Mouse (Mus musculus): ENCODE data around the gene Prickle1. TPM values are rescaled to one million over a fixed set of nuclear protein-coding genes. Genes with fewer than 3 reads are reported as not detected.

The Prickle1 gene
- polyA plus RNA-seq, 1 experiment: 9.8 TPM

DNA sequence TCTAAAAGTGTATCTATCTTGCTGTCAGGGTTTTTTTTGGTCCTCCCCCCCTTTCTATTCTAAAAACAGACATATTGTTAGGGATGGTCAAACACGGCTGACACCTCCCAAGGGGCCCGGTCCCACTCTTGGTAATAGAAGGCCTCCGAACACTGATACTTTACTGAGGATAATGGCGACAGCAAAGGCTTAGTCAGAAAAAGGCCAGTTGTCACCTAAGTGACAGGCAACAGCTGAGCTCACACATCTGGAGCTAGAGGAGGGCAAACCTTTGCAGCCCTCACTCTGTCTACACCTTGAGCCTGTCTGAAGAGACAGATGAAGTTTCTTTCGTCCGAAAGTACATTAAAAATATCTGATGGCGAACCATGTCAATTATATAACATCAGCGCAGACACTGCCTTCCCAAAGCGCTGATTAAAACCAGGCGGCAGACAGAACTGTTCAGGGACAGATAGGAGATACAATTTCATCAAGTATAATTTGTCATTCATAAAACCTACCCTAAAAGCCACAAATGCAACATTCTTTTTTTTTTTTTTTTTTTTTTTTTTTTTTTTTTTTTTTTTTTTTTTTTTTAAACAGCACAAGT is 1.3 kb downstream of the Prickle1 start:
- DNase-seq (ENCODE audit: low read depth): no peak

DNA sequence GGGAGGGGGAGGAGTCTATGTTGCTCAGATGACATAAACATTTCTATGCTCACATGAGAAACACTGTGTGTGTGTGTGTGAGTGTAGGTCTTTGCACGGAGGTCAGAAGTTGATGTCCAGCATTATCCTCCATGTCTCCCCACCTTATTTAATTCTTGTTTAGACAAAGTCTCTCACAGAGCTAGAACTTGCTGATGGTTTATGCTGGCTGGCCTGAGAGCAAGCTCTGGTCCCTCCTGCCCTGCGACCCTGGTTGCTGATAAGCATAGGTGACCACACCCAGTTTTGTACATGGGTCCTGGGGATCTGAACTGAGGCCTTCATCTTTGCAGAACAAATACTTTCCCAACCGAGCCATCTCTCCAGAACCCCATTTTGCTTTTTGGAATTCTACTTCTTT is 3.1 kb downstream of the Prickle1 start:
- no peak for DNase-seq (ENCODE audit: low read depth)

GRCm38 (mm10) chr15:93591831-93592321 is 3.8 kb downstream of the Prickle1 start:
- DNase-seq (ENCODE audit: low read depth): no peak

DNA sequence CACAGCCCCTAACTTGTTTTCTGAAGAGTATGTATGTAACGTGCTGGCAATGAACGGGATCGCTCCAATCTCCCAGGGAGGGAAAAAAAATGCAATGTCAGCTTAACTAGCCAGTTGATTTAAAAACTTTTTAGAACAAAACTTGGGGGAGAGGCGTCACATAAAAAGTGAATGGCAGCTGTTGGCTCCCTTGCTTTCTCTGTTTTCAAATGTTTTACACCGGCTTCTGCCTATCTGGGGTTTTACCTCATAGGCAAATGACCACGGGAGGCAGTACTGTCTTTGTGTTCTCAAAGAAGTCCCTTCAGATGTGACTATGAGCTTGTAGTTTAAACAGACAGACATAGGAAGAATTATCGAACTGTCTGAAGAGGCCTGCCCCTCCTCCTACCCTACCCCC is 4.3 kb downstream of the Prickle1 start:
- no peak for DNase-seq (ENCODE audit: low read depth)

GRCm38 (mm10) chr15:93588401-93588800 is 7.3 kb downstream of the Prickle1 start:
- DNase-seq (ENCODE audit: low read depth): no peak

- no peak for DNase-seq (ENCODE audit: low read depth)
These were observed 8.0 kb downstream of the Prickle1 start for GRCm38 (mm10) chr15:93587660-93588059.

DNA sequence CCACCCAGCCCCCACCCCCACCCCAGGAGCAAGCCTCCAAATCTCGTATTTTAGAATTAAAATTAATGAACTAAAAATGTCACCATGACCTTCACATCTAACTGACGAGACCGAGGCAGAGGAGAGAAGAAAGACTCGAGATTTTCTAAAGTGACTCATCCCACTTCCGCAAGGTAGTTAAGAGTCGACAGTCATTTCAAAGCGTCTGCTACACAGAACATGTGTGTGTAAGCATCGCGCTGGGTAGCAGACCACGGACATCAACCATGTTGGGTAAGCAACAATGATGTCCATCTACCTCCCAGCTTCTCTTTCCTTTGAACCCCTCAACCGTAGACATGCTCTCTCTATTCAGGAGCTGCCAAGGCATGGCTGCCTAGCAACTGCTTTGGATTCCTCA is 12.6 kb downstream of the Prickle1 start:
- DNase-seq (ENCODE audit: low read depth): no peak

DNA sequence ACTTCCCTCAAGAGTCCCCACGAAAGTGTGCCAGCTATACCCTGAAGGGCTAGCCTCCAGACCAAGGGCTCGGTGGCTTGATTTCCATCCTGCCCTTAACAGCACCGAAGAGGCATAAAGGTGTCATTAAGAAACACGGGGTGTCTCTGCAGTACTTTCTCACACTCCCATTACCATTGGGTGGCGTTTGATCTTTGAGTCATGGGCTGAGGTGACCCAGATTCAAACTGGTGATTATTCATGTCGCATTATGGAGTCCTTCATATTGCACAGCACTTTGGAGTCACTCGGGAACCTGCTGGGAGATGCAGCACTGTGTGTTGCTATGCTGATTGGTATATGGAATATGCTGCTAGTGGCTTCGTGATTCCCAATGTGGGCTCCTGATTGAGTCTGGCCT is 14.0 kb downstream of the Prickle1 start:
- DNase-seq (ENCODE audit: low read depth): no peak

GRCm38 (mm10) chr15:93579899-93580298 is 15.8 kb downstream of the Prickle1 start:
- DNase-seq (ENCODE audit: low read depth): no peak

- no peak for DNase-seq (ENCODE audit: low read depth)
These were observed 16.6 kb downstream of the Prickle1 start for GRCm38 (mm10) chr15:93579100-93579499.

- DNase-seq (ENCODE audit: low read depth): no peak
These were observed 19.3 kb downstream of the Prickle1 start for GRCm38 (mm10) chr15:93576361-93576760.

GRCm38 (mm10) chr15:93575884-93576283 is 19.8 kb downstream of the Prickle1 start:
- no peak for DNase-seq (ENCODE audit: low read depth)

DNA sequence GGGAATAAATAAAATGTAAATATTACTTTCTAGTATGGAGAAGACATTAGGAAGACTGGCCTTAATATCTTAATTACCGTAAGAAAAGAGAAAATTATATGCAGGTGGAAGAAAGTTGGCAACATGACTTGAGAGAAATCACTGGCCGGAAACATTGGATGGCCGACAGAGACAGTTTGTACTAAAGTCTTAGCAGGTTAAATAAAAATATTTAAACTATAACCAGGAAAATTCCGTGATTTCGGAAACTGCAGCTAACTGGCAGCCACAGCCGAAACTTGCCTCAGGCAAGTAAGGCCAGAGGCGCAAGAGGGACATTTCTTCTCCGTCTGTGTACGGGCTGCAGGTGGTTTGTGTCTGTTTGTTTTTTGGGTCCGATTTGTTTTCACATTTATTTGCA is 22.8 kb downstream of the Prickle1 start:
- DNase-seq (ENCODE audit: low read depth): no peak

DNA sequence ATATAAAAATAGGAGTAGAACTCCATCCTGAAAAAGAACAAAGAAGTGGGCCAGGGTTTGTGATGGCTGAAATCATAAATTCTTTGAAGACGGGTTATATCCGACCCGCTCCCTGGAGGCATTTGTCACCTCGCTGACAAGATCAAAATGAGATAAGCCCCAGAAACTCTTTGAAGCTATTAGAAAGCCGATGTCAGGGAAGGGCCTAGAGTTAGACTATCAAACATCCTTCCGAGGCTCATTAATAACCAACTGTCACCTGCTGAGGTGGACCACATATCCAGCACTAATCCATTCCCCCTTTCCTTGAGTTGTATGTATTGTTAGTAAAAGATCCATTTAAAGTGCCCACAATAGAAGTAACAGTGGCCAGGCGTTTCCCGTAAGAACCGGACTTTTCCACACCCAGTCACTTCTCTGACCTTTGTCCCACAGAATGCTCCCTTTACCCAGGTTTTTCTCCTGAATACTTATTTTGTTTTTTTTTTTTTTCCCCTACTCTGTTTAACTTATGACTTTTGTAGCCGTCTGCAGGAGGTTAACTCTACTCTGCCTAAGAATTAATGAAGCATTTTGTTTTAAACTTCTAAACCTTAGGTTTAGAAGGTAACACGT is 24.7 kb downstream of the Prickle1 start:
- no peak for DNase-seq (ENCODE audit: low read depth)

- no peak for DNase-seq (ENCODE audit: low read depth)
These were observed 26.8 kb downstream of the Prickle1 start for GRCm38 (mm10) chr15:93568911-93569310.

DNA sequence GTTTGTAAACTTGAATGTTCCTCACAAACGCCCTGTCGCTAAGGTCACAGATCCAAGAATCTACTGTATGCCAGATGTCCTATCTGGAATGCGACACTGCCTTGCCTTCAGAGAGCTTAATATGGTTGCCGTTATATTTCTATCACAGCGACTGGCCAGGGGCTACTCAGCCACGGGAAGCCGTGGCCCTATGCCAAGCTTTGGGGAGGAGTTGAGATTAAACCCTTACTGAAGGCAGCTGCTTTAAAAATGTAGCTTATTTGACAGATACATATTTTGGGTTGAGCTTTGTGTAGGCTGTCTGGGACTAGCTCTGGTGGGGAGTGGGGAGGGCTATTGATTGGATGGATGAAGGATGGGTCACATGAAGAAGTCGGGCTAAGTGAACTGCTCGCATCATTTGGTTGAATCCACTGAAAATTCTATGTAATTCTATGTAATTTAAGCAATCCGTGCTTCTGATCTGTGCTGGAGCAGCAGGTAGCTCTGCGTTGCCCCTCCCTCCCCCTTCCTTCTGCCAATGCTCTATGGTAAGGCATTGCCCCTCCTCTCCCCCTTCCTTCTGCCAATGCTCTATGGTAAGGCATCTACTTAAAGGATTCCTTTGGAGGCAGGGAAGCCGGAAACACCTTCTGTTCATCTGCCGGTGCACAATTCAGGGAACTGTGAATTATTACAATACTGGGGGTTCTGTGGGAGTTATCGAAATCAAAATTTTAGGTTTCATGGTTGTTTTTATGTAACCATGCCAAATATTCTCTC is 28.0 kb downstream of the Prickle1 start:
- DNase-seq (ENCODE audit: low read depth): no peak

DNA sequence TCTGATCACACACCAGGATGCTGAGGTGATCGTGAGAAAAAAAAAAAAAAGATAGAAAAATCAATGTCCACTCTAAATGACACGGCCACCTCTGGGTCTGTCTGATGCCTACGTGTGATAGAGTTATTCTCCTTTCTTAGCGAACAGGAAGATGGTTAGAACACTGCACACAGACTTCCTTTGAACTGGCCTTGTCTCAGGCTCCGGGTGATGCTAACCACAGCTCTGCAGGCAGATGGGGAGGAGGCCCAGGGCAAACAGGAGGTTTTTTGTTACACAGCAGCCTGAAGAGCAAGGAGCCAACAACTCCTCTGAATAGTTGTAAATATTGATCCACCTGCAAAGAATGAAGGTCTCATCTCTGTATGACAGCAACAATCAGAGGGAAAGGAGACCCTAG is 32.2 kb downstream of the Prickle1 start:
- DNase-seq (ENCODE audit: low read depth): no peak

DNA sequence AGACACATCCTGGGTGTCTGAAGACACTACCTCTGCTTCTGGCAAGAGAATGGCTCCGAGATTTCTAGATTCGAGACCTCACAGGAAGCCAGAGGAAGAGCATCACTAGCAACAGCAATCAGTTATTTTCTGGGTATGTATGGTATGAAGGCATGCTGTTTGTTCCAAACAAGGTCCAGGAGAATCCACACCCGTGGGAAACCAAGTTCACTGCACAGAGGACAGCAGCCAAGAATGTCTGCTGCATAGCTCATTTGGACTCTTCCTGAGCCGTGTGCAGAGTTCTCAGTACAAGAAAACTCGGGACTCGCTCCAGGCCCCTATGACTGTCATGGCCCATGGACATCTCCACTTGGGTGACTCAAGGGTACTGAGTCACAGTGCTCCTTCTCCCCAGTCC is 34.2 kb downstream of the Prickle1 start:
- no peak for DNase-seq (ENCODE audit: low read depth)

GRCm38 (mm10) chr15:93558421-93558820 is 37.3 kb downstream of the Prickle1 start:
- no peak for DNase-seq (ENCODE audit: low read depth)

GRCm38 (mm10) chr15:93555719-93556118 is 40.0 kb downstream of the Prickle1 start:
- no peak for DNase-seq (ENCODE audit: low read depth)

GRCm38 (mm10) chr15:93554203-93554851 is 41.4 kb downstream of the Prickle1 start:
- DNase-seq (ENCODE audit: low read depth): no peak

DNA sequence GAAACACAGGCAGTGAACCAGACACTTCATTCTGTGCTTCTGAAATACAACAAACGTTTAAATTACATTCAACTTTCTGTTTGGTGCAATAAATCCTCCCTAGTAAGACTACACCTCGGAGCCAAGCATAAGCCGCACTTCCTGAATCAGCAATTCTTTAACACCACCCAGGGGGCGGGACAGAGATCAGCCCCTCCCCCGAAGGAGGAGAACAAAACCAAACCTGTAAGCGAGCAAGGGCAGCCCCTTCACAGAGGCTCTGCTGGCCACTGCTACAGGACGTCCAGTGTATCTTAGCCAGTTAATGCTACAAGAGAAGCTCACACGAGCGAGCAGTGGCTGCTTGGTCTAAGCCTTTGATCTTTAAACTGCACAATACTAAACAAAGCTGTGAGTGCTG is 43.5 kb downstream of the Prickle1 start:
- DNase-seq (ENCODE audit: low read depth): no peak

GRCm38 (mm10) chr15:93548297-93548696 is 47.4 kb downstream of the Prickle1 start:
- DNase-seq (ENCODE audit: low read depth): no peak

Data from gonadal fat pad, adult 2 months (tissue).